Mouse (Mus musculus) lung, postnatal 0 days (tissue): ENCODE data around the gene Arhgap21. TPM values are rescaled to one million over a fixed set of nuclear protein-coding genes. Genes with fewer than 3 reads are reported as not detected.
A peak's percentile ranks its signal among the peaks of the same experiment; 100 is the strongest.

ENCODE experiments used
- ATAC-seq: fragments of 200-750 bp; cut with Nextera tagmentation; 2 replicates; pipeline ENCODE4 v1.8.0; 2017; ENCODE audit warnings: moderate library complexity
- DNase-seq: peaks from one replicate; pipeline ENCODE4 v3.0.0-alpha.2; 2016; ENCODE audit warnings: low spot score
- H3K27ac ChIP-seq: fragments of 300-500 bp; sonication (generic); 2 replicates; pipeline ENCODE4 v1.5.1; 2014; ENCODE audit warnings: antibody characterized with exemption, mild to moderate bottlenecking, low read length, mixed read lengths
- H3K27me3 ChIP-seq: fragments of 300-500 bp; sonication (generic); replicated peaks from 2 replicates; pipeline ENCODE4 v1.6.1; 2014; ENCODE audit warnings: low read length, mixed read lengths; ENCODE audit not compliant: insufficient read depth
- H3K36me3 ChIP-seq: fragments of 300-500 bp; sonication (generic); 2 replicates; pipeline ENCODE4 v1.6.1; 2014; ENCODE audit warnings: low read length, mixed read lengths; ENCODE audit not compliant: insufficient read depth
- H3K4me1 ChIP-seq: fragments of 300-500 bp; sonication (generic); 2 replicates; pipeline ENCODE4 v1.6.1; 2014; ENCODE audit warnings: antibody characterized with exemption, low read depth, low read length, mixed read lengths; ENCODE audit not compliant: insufficient read depth
- H3K4me2 ChIP-seq: fragments of 300-500 bp; sonication (generic); replicated peaks from 2 replicates; pipeline ENCODE4 v1.6.1; 2014; ENCODE audit warnings: low read depth, mild to moderate bottlenecking, low read length, moderate library complexity, mixed read lengths
- H3K4me3 ChIP-seq: fragments of 300-500 bp; sonication (generic); 2 replicates; pipeline ENCODE4 v1.5.1; 2014; ENCODE audit warnings: low read depth, low read length
- H3K9ac ChIP-seq: fragments of 300-500 bp; sonication (generic); replicated peaks from 2 replicates; pipeline ENCODE4 v1.6.1; 2014; ENCODE audit warnings: low read depth, mild to moderate bottlenecking
- H3K9me3 ChIP-seq: fragments of 300-500 bp; sonication (generic); 2 replicates; pipeline ENCODE4 v1.6.1; 2016; ENCODE audit warnings: low read length, mixed read lengths
- CTCF ChIP-seq: IDR thresholded peaks from 2 replicates; pipeline ENCODE4 v1.5.1; 2016; ENCODE audit warnings: antibody characterized with exemption, mild to moderate bottlenecking
- EP300 ChIP-seq: IDR thresholded peaks from 2 replicates; pipeline ENCODE4 v1.6.1; 2016; ENCODE audit warnings: antibody characterized with exemption, mild to moderate bottlenecking, control low read depth
- WGBS: fragments of 180-500 bp; shearing (Covaris S2); extraction: QIAGEN DNeasy Blood & Tissue Kit; methylation state at CpG from one replicate; pipeline ENCODE4 v1.1.7; 2014; 5-methylcytosine and 5-hydroxymethylcytosine counted together
- polyA plus RNA-seq: library from polyadenylated mRNA; unstranded; fragments of >200 nt; fragmentation: Nextera tagmentation; extraction: Ambion mirVana; gene quantifications from 2 replicates; pipeline ENCODE4 v1.2.1, GENCODE M21; 2015

Gene Arhgap21
- polyA plus RNA-seq, 1 experiment from 2014 or later = 9.9 TPM

DNA sequence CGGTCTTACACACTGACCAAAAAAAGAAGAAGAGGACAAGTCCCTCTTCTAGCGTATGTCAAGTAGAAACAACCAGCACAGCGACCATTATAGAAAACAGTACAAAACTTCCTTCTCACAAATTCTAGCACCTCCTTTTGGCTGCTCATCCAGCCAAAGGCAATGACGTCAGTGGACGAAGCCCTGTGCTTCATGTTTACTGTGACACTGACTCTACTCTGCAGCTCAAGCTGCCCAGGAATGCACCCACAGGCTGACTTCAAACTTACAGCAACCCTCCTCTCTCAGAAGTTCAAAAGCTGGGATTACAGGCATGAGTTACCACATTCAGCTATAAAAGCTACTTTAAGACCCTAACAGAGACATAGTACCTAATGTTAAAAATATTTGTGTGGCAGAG is 72.2 kb downstream of the Arhgap21 start:
- TF ChIP-seq CTCF = no peak
- no peak for TF ChIP-seq EP300
- no peaks in the 10 kb centered on the region; the same call in 1 of the 2 replicates for H3K4me1 ChIP-seq
- no peak overlapping the region for H3K4me2 ChIP-seq
- no peaks in the 10 kb centered on the region for H3K27me3 ChIP-seq
- H3K27ac ChIP-seq = no peak overlapping the region
- DNase-seq (no peak), ATAC-seq (no peak)
- 76% methylated on average over 5 of the region's 5 CpGs for WGBS
- H3K36me3 ChIP-seq = no peaks in the 10 kb centered on the region
- no peak overlapping the region for H3K4me3 ChIP-seq
- H3K9ac ChIP-seq = no peak overlapping the region
- H3K9me3 ChIP-seq = no peaks in the 10 kb centered on the region

DNA sequence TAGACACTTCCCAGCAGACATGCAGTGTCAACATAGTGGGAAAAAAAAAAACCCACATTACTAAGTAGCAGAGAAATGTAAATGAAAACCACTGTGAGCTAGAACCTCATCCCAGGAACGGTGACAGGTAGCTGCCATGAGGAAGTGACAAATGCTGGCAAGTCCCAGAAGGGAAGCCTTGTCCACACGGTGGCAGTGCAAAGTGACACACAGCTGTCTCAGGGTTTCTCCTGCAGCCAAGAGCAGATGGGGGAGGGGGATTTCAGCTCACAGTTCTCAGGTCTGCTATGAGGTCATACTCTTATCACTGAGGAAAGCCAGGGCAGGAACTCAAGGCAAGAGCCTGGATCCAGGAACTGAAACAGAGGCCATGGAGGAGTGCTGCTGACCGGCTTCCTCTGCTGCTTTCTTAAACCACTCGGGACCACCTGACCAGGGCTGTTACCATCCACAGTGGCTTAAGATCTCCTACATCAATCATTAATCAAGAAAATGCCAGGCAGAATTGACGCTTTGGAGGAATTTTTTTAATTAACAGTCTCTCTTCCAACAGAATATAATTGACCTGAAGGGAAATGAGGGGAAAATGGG is 74.5 kb downstream of the Arhgap21 start:
- ATAC-seq = peak; percentile 54

DNA sequence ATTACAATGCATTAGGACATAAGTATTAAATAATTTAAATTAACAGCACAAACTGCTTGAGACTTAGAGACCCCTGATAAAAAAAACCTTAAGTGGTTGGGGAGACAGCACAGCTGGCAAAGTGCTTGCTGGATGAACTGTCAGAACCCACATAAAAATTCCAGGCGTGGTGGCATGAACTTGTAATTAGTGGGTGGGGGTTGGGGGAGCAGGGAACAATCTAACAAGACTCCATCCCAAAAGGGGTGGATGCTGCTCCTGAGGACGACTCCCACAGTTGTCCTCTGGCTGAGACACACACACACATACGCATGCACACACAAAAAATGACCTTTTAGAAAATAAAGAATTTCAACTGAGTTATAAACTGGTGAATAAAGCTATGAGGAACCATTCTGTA is 79.9 kb downstream of the Arhgap21 start:
- Histone ChIP-seq H3K4me2 (no peak overlapping the region), H3K27ac (no peak overlapping the region), H3K4me3 (no peak overlapping the region), H3K27me3 (no peaks in the 10 kb centered on the region), H3K4me1 (no peaks in the 10 kb centered on the region), H3K36me3 (no peaks in the 10 kb centered on the region), H3K9ac (no peak overlapping the region), H3K9me3 (no peaks in the 10 kb centered on the region)
- 73% methylated on average over 3 of the region's 3 CpGs for WGBS
- no peak for ATAC-seq
- TF ChIP-seq EP300 (no peak), CTCF (no peak)
- no peak for DNase-seq

More for the DNA sequence above, 74.5 kb downstream of the Arhgap21 start:
- no peaks in the 10 kb centered on the region for H3K36me3 ChIP-seq
- H3K27ac ChIP-seq = no peak overlapping the region
- no peaks in the 10 kb centered on the region; the same call in 1 of the 2 replicates for H3K4me1 ChIP-seq
- peak; percentile 61 for DNase-seq
- 38% methylated on average over 5 of the region's 5 CpGs for WGBS
- H3K4me2 ChIP-seq = no peak overlapping the region
- no peak overlapping the region for H3K4me3 ChIP-seq
- TF ChIP-seq CTCF (peak; percentile 62), EP300 (no peak)
- no peaks in the 10 kb centered on the region for H3K27me3 ChIP-seq
- H3K9me3 ChIP-seq = no peaks in the 10 kb centered on the region
- H3K9ac ChIP-seq = no peak overlapping the region

DNA sequence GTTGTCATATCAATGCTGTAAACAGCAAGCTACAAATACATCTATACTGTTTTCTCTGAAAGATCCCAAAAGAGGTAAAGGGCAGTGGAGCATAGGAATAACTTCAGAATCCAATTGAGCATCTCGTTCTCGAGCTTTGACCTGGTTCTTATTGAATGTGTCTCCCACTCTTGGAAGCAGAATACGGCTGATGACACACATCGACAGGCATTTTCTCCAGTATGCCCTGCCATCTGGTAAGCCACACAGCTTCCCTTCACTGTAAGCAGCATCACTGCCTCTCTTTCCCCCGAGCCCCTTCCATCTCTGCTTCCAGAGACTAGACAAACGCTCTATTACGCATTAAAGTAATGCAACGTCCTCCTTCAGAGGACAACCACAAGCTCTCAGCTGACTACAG is 85.4 kb downstream of the Arhgap21 start:
- TF ChIP-seq CTCF (no peak), EP300 (no peak)

DNA sequence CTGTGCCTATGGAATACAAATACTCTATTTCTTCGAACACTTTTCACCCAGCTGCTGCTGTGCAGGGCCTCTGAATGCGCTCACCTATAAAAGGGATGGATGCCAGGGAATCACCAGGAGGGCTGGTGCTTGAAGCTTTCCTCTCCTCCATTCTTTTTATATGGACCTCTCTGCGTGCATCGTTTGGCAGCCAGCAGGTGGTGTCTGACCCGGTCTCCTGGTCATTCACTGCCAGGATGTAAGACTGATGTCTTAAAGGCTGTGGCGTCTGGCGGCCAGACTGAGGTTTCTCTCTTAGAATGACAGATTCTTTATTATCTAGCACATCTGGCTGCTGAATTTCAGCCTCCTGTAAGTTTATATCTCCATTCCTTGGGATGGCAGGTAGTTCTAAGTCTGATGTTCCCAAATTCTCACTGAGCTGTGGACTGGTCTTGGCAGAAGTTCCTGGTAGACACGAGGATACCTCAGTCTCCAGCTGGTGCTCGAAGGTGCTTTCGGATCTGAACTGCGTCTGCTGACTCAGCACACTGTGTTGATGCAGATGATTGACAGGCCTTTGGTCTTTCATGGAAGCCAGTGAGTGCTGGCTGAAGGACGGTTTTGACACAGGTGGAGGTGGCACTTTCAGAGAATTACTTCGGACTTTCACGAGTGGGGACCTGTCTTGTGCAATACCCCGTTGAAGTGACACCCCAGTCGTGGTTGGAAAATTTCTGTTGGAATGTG is 88.6 kb downstream of the Arhgap21 start:
- peaks cover 21% of the 10 kb centered on the region for H3K36me3 ChIP-seq
- 84% methylated on average over 16 of the region's 16 CpGs for WGBS
- H3K4me3 ChIP-seq = no peak overlapping the region
- no peaks in the 10 kb centered on the region for H3K4me1 ChIP-seq
- no peak overlapping the region for H3K4me2 ChIP-seq
- DNase-seq (no peak), ATAC-seq (no peak)
- H3K9ac ChIP-seq = no peak overlapping the region
- H3K27ac ChIP-seq = no peak overlapping the region
- no peaks in the 10 kb centered on the region for H3K27me3 ChIP-seq
- H3K9me3 ChIP-seq = no peaks in the 10 kb centered on the region
- no peak for TF ChIP-seq EP300
- TF ChIP-seq CTCF = no peak

More for the DNA sequence above, 85.4 kb downstream of the Arhgap21 start:
- Histone ChIP-seq H3K27ac (no peak overlapping the region), H3K4me1 (no peaks in the 10 kb centered on the region), H3K9me3 (no peaks in the 10 kb centered on the region), H3K4me2 (no peak overlapping the region), H3K36me3 (peaks cover 21% of the 10 kb centered on the region), H3K4me3 (no peak overlapping the region), H3K9ac (no peak overlapping the region), H3K27me3 (no peaks in the 10 kb centered on the region)
- no peak for ATAC-seq
- 84% methylated on average over 8 of the region's 8 CpGs for WGBS
- DNase-seq = no peak

DNA sequence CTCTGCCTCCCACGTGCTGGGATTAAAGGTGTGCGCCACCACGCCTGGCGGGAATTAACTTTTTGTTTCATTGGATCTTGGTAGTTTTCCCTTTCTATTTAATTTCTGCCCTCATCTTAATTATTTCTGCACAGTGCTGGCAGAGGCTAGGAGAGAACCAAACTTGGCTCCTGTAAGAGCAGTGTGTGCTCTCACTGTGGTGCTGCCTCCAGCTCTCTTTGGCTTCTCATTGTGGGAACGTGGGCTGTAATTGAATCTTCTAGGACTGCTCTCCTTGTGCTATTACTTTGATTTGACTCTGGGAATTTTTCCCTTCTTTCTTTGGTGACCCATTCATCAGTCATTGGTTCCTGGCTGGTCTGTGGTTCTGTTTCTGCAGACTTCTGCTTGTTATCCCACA is 94.1 kb downstream of the Arhgap21 start:
- Histone ChIP-seq H3K27ac (no peak overlapping the region), H3K36me3 (peaks cover 7% of the 10 kb centered on the region; the same call in 1 of the 2 replicates), H3K4me3 (no peak overlapping the region), H3K27me3 (no peaks in the 10 kb centered on the region), H3K9ac (no peak overlapping the region), H3K9me3 (no peaks in the 10 kb centered on the region), H3K4me2 (no peak overlapping the region), H3K4me1 (no peaks in the 10 kb centered on the region)
- no peak for DNase-seq
- TF ChIP-seq CTCF (no peak), EP300 (no peak)
- ATAC-seq = no peak
- WGBS = 95% methylated on average over 5 of the region's 5 CpGs
